Mouse (Mus musculus): Measurements from ENCODE around the gene Myadml2. TPM values are rescaled to one million over a fixed set of nuclear protein-coding genes. Genes with fewer than 3 reads are reported as not detected.
A peak's percentile ranks its signal among the peaks of the same experiment; 100 is the strongest.

Myadml2 gene
- polyA plus RNA-seq, 1 experiment from 2014 or later: not detected

DNA sequence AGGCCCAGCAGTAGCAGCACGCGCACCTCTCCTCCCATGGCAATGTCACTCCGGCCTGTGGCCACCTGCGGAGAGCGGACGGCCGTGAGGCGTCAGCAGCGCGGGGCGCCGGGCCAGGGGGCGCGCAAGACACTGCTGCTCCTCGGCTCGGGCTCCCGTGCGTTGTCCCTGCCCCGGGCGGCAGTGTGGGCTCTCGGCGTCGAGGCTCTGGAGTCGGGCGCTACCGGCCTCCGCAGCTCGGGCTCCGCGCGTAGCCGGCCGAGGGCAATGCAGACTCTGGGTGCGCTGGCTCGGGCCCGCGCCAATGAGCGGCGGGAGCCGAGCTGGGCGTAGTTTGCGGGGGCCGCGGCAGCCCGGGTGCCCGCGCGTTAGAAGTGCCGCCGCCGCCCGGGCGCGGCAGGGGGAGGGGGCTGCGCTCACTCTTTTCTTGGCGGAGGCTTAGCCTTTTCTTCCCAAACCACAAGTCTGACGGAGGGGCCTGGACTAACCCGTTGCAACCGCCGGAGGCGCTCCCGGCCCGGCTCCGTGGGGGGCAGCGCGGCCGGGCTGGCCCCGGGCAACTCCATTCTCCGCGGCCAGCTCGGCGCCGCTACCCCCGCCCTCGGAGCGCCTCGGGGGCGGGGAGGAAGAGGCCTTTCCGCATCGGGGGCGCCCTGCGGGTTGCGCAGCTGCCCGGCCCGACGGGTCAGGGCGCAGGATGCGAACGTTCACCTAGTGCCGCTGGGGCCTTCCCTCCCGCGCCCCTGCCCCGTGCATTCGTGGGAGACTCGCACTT lies 12.5 kb upstream of the Myadml2 start:
- Histone ChIP-seq H3K27me3 (peaks cover 73% of the 10 kb centered on the region), H3K4me1 (peaks cover 21% of the 10 kb centered on the region), H3K4me2 (replicated peaks) (peak overlapping the region; percentile 52), H3K27ac (replicated peaks) (no peak overlapping the region), H3K9ac (replicated peaks) (no peak overlapping the region), H3K9me3 (no peaks in the 10 kb centered on the region), H3K36me3 (no peaks in the 10 kb centered on the region), H3K4me3 (peak overlapping the region; percentile 33)
- WGBS: under 1% methylated on average over 92 of the region's 95 CpGs
- ATAC-seq (replicated peaks): peak; percentile 48; the same call in 1 of the 2 replicates

DNA sequence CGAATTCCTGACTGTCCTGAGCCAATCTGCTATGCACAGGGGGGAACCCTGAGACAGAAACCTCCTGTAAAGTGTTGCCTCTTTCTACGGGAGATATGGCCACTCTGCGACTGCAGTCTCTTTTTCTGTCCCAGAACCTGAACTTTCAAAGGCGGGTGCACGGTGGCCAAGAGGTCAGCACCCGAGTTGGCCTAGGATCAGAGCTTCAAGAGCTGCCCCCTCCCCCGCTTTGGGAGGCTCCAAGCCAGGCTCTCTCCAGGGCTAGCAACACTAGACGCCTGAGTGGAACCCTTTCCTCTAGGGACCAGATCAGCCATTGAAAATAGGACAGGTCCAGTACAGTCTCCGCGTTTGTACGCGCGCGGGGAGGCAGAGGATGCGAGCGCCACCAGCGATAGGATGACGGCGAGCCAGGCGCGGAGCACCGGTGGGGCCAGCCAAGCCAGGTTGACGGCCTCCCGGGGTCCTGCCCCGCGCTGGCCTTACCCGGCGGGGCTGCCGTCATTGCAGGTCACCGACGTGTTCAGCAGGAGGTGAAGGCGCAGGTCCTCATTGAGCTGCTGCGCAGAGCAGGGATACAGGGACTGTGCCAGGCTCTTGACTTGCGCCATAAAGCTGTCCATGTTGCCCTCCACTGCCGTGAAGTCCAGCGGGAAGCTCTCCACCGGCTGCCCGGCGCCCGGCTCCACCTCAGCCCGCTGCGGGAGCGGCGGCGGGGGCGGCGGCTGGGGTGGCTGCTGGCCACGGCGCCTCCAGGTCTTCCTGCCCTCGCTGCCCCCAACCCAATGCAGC lies 11.7 kb upstream of the Myadml2 start:
- H3K4me3 ChIP-seq: peak overlapping the region; percentile 33
- H3K9me3 ChIP-seq: no peaks in the 10 kb centered on the region
- no peak overlapping the region for H3K9ac ChIP-seq (replicated peaks)
- peak overlapping the region; percentile 52 for H3K4me2 ChIP-seq (replicated peaks)
- H3K36me3 ChIP-seq: no peaks in the 10 kb centered on the region
- peaks cover 70% of the 10 kb centered on the region for H3K27me3 ChIP-seq
- peaks cover 21% of the 10 kb centered on the region for H3K4me1 ChIP-seq
- H3K27ac ChIP-seq (replicated peaks): no peak overlapping the region
- ATAC-seq (replicated peaks): no peak
- 2% methylated on average over 50 of the region's 50 CpGs for WGBS

DNA sequence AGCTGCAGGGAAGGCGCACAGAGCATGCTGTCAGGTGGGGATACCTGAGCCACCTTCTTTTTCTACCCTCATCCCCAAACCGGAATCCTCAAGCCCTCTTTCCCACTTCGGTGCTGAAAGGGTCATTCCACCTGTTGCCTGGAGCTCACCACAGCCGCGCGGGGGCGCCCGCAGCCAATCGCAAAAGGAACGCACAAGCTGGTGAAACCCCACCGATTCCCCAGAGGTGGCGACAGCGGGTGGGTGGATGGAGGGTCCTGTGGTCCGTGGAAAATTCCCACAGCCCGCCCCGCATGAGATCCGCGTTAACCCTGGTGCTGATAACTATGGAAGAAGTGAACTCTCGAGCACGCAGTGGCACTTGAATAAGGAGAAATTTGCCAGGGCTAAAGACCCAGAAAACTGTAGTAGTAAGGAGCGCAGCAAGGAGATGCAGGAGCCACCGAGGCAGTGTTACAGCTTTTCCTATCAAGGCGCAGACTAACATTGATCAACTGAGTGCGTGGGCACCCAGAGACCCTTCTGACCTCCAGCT lies 11.0 kb upstream of the Myadml2 start:
- no peak overlapping the region for H3K4me2 ChIP-seq (replicated peaks)
- no peak overlapping the region for H3K9ac ChIP-seq (replicated peaks)
- ATAC-seq (replicated peaks): no peak
- no peaks in the 10 kb centered on the region for H3K9me3 ChIP-seq
- H3K27ac ChIP-seq (replicated peaks): no peak overlapping the region
- H3K27me3 ChIP-seq: peaks cover 67% of the 10 kb centered on the region
- WGBS: 3% methylated on average over 24 of the region's 24 CpGs
- H3K4me3 ChIP-seq: no peak overlapping the region; the same call in 1 of the 2 replicates
- H3K4me1 ChIP-seq: peaks cover 21% of the 10 kb centered on the region
- no peaks in the 10 kb centered on the region for H3K36me3 ChIP-seq

DNA sequence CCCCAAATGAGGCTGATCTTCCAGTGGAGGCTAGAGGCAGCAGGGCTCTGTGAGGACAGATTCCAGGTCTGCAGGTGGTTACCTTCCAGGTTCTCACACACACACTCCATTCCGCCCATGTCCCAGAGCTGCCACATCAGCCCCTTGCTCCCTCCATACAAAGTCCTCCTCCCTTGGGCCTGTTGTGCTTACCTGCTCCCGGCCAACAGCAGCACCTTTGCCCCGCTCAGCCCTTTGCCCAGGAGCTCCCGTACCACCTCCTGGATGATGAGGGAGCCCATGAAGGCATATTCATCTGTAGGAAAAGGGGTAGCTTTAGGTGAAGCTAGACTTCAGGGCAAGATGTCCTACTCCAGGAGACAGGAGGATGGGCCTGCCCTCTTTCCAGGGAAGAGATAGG lies 9.3 kb upstream of the Myadml2 start:
- no peak overlapping the region for H3K4me2 ChIP-seq (replicated peaks)
- 85% methylated on average over 4 of the region's 4 CpGs for WGBS
- peaks cover 21% of the 10 kb centered on the region for H3K4me1 ChIP-seq
- H3K4me3 ChIP-seq: no peak overlapping the region
- no peak overlapping the region for H3K27ac ChIP-seq (replicated peaks)
- ATAC-seq (replicated peaks): no peak
- peaks cover 55% of the 10 kb centered on the region for H3K27me3 ChIP-seq
- H3K36me3 ChIP-seq: no peaks in the 10 kb centered on the region
- no peak overlapping the region for H3K9ac ChIP-seq (replicated peaks)
- no peaks in the 10 kb centered on the region for H3K9me3 ChIP-seq

DNA sequence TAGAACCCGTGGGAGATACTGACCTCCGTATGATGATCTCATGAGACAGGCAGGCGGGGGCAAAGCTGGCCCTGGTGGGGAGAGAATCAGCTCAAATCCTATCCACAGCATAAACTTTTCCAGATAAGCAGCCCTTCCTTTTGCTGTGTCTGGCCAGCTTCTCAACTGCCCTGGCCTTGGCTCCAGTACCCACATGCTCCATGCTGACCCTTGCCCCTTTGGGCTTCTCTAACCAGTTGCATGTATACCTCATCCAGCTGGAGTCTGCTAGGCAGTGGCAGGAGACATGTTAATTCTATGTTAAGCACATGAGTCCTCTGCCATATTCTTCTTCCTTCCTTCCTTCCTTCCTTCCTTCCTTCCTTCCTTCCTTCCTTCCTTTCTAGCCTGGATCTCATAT lies 6.8 kb upstream of the Myadml2 start:
- no peak overlapping the region for H3K4me2 ChIP-seq (replicated peaks)
- peaks cover 6% of the 10 kb centered on the region for H3K4me1 ChIP-seq
- no peak for ATAC-seq (replicated peaks)
- H3K27ac ChIP-seq (replicated peaks): no peak overlapping the region
- no peak overlapping the region for H3K4me3 ChIP-seq
- no peaks in the 10 kb centered on the region for H3K9me3 ChIP-seq
- 78% methylated on average over 3 of the region's 3 CpGs for WGBS
- no peak overlapping the region for H3K9ac ChIP-seq (replicated peaks)
- no peaks in the 10 kb centered on the region for H3K36me3 ChIP-seq
- peaks cover 38% of the 10 kb centered on the region for H3K27me3 ChIP-seq

DNA sequence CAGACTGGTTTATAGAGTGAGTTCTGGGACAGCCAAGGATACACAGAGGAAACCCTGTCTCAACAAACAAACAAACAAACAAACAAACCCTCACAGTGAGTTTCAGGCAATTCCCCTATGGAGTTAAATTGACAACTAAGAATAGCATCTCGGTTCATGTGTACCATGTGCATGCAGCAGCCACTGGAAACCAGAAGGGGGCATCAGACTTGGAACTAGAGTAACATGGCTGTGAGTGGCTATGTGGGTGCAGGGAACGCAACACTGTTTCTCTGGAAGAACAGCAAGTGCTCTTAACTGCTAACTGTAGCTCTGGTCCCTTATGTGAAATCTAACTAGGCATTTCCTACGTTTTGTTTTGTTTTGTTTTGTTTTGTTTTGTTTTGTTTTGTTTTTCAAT lies 3.9 kb upstream of the Myadml2 start:
- Histone ChIP-seq H3K36me3 (no peaks in the 10 kb centered on the region), H3K4me1 (peaks cover 6% of the 10 kb centered on the region; the same call in 1 of the 2 replicates), H3K9me3 (no peaks in the 10 kb centered on the region), H3K4me3 (no peak overlapping the region), H3K4me2 (replicated peaks) (no peak overlapping the region), H3K9ac (replicated peaks) (no peak overlapping the region), H3K27me3 (0 out of 2 replicates have a peak, but pooled peaks cover 11% of the 10 kb centered on the region), H3K27ac (replicated peaks) (no peak overlapping the region)
- ATAC-seq (replicated peaks): no peak
- WGBS: 69% methylated on average over 3 of the region's 3 CpGs

DNA sequence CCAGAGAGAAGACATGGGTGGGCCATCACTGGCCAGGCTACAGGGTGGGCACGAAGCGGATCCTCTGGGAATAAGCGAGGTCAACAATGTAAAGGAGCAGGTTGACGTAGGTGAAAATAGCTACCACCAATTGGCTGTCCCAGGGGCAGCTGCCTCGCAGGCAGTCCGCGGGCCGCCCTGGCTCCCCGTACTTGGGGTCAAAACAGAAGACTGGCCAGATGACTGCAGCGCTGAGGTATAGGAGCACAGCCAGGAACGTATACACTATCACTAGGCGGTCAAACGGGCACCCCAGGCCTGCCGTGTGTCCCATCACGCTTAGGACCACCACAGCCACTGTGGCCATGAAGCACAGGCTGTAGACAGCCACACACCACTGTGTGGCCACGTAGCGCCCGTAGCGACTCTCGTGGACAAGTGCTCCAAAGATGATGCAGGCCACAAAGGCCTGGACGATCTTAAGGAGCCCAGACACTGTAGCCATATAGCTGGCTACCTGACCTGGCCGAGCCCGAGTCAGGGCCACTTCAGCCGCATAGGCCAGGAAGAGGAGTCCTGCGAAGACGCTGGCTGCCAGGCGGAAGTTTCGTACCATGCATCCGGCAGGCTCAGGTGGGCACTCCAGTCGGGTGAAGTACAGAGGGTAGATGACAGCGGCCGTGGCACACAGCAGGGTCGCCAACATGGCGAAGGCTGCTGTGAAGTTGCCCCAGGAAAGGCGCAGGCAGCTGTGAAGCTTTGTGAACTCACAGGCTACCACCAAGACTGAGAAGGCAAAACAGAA lies 719 bp downstream of the Myadml2 start:
- H3K4me3 ChIP-seq: no peak overlapping the region
- H3K9me3 ChIP-seq: no peaks in the 10 kb centered on the region
- no peak overlapping the region for H3K9ac ChIP-seq (replicated peaks)
- no peak overlapping the region for H3K4me2 ChIP-seq (replicated peaks)
- H3K27ac ChIP-seq (replicated peaks): no peak overlapping the region
- no peaks in the 10 kb centered on the region for H3K36me3 ChIP-seq
- H3K27me3 ChIP-seq: 0 out of 2 replicates have a peak, but pooled peaks cover 12% of the 10 kb centered on the region
- 82% methylated on average over 35 of the region's 35 CpGs for WGBS
- ATAC-seq (replicated peaks): no peak
- H3K4me1 ChIP-seq: peaks cover 20% of the 10 kb centered on the region

DNA sequence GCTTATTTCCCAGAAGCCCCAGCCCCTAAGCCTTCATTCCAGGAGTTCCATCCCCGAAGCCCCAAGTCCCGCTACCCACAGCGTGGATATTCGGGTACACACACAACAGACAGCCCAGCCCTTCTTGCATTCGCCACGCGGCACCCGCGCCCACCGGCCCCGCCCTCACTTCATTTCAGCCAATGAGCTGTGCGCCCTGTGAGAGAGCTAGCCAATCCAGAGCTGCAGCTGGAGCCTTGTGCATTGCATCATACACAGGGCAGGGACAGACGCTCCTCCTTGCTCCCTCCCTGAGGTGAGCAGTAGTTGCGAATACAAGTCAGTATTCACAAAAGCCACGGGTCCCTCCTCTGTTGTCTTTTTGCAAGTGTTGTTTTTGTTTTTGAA lies 4.4 kb downstream of the Myadml2 start, which contains the start of gene Pycr1:
Gene Pycr1 (minus strand): TSS at position 169 of the 387 bp plus-strand sequence.
- Histone ChIP-seq H3K36me3 (no peaks in the 10 kb centered on the region), H3K4me3 (peak within 1 kb of the TSS; percentile 51), H3K4me1 (peaks cover 20% of the 10 kb centered on the region), H3K4me2 (replicated peaks) (peak within 1 kb of the TSS; percentile 89), H3K27ac (replicated peaks) (peak within 1 kb of the TSS; percentile 47; the same call in 1 of the 2 replicates), H3K27me3 (0 out of 2 replicates have a peak, but pooled peaks cover 5% of the 10 kb centered on the region), H3K9me3 (no peaks in the 10 kb centered on the region), H3K9ac (replicated peaks) (peak within 1 kb of the TSS; percentile 65)
- WGBS: under 1% methylated on average over 15 of the region's 15 CpGs
- ATAC-seq (replicated peaks): peak; percentile 100

DNA sequence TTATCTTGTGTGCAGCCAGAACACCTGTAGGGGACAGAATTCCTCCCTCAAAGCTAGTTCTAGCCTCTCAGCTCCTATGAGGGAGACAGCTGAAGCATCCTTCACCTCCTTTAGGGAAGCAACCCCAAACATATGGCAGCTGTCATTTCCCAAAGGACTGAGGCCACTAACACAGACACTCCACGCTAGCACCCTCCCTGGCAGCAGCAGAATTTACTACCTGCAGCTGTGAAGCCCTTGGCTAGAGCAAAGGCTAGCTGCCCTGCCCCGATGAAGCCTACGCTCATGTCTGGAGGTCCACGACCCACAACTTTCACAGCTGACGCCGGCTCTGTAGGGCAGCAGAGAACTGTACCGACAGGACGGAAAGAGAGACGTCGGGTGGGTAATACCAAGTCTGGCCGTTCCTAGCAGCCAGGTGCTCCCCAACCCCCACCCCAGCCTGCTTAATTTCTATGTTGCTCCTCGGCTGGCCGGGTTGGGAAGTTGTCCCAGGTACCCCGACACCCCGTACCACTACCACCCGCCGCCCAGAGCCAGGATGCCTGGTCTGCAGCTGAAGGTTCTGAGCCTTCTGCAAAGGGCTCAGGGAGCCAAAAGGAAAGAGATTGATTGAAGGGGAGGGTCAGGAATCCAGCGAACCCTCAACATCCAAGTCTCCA lies 4.9 kb downstream of the Myadml2 start:
- 2% methylated on average over 18 of the region's 18 CpGs for WGBS
- Histone ChIP-seq H3K36me3 (no peaks in the 10 kb centered on the region), H3K4me2 (replicated peaks) (peak overlapping the region; percentile 89), H3K27ac (replicated peaks) (peak overlapping the region; percentile 47; the same call in 1 of the 2 replicates), H3K27me3 (0 out of 2 replicates have a peak, but pooled peaks cover 5% of the 10 kb centered on the region), H3K9me3 (no peaks in the 10 kb centered on the region), H3K4me1 (peaks cover 17% of the 10 kb centered on the region), H3K4me3 (peak overlapping the region; percentile 51), H3K9ac (replicated peaks) (peak overlapping the region; percentile 65)
- ATAC-seq (replicated peaks): peak; percentile 69

DNA sequence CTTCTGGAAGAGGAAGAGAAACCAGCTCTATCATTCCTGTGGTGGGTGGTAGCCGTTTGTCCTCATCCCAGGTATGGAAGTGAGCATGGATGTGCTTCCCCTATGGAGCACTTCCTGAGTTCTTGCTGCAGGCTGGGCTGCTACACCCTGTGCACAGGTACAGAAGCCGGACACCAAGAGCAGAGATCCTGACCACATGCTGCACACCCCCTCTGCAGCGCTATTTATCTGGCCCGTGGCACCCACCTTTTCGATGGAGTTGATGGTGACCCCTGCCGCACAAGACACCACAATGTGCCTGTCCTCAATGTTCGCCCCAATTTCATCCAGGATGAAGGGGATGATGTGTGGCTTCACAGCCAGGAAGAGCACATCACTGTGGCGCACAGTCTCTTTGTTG lies 6.1 kb downstream of the Myadml2 start:
- no peaks in the 10 kb centered on the region for H3K9me3 ChIP-seq
- 94% methylated on average over 8 of the region's 8 CpGs for WGBS
- 0 out of 2 replicates have a peak, but pooled peaks cover 5% of the 10 kb centered on the region for H3K27me3 ChIP-seq
- peaks cover 14% of the 10 kb centered on the region for H3K4me1 ChIP-seq
- no peak overlapping the region for H3K4me2 ChIP-seq (replicated peaks)
- no peaks in the 10 kb centered on the region for H3K36me3 ChIP-seq
- no peak for ATAC-seq (replicated peaks)
- H3K27ac ChIP-seq (replicated peaks): no peak overlapping the region
- H3K9ac ChIP-seq (replicated peaks): no peak overlapping the region
- no peak overlapping the region for H3K4me3 ChIP-seq

DNA sequence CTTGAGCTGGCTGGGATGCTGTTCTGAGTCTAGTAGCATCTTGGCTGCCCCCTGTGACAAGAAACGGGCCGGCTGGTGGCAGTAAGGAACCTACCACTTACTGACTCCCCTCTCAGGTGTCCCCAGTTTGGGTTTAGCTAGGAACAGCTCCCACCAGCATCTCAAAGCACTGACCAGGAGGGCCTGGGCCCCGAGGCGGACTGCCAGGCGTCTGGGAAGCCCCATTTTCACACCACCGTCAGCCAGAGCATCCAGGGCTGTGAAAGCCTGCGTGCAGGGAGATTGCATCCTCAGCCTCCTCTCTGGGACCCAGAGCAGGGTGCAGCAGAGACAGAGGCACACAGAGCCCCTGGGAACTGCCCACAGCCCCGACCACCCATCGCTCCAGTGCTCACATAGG lies 6.7 kb downstream of the Myadml2 start:
- no peak for ATAC-seq (replicated peaks)
- Histone ChIP-seq H3K27me3 (0 out of 2 replicates have a peak, but pooled peaks cover 5% of the 10 kb centered on the region), H3K4me2 (replicated peaks) (no peak overlapping the region), H3K9ac (replicated peaks) (no peak overlapping the region), H3K9me3 (no peaks in the 10 kb centered on the region), H3K27ac (replicated peaks) (no peak overlapping the region), H3K36me3 (no peaks in the 10 kb centered on the region), H3K4me1 (peaks cover 14% of the 10 kb centered on the region), H3K4me3 (no peak overlapping the region)
- 64% methylated on average over 9 of the region's 9 CpGs for WGBS

All from forebrain, embryonic 15.5 days (tissue).